Mouse (Mus musculus) effector memory CD4-positive, alpha-beta T cell, adult 5 months (primary cell): Measurements from ENCODE around the gene Gm21190. TPM values are rescaled to one million over a fixed set of nuclear protein-coding genes. Genes with fewer than 3 reads are reported as not detected.

Source experiments
- polyA plus RNA-seq: library from polyadenylated mRNA; unstranded; fragments of 100-300 nt; shearing (Covaris generic); gene quantifications from one replicate; pipeline ENCODE4 v1.2.1, GENCODE M21; 2017

The Gm21190 gene
- polyA plus RNA-seq = not detected

DNA sequence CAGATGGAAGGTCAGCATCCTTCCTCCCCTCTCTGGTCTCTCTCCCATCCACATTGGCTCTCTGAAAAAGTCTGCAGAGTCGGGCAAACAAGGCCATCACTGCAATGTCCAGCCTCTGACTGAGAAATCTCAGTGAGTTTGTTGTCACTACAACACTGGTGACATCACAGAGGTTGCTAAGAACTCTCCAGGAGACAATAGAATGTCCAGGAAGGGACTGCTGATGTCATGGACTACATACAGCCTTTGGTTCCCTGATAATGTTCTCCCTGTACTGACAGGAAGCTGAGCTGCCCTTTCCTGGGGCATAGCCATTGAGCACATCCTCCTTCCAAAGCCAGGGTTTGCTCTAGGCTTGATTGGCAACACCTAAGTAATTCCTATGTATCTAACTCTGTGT lies at the start of gene Gm21190:
Gene Gm21190, minus strand, starts transcription at position 101 of the 400 bp plus-strand sequence.

DNA sequence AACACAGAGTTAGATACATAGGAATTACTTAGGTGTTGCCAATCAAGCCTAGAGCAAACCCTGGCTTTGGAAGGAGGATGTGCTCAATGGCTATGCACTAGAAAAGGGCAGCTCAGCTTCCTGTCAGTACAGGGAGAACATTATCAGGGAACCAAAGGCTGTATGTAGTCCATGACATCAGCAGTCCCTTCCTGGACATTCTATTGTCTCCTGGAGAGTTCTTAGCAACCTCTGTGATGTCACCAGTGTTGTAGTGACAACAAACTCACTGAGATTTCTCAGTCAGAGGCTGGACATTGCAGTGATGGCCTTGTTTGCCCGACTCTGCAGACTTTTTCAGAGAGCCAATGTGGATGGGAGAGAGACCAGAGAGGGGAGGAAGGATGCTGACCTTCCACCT lies 48.0 kb upstream of the Gm21190 start, which contains the start of gene Gm21083:
Gene Gm21083, plus strand, starts transcription at position 301 of the 400 bp plus-strand sequence.

DNA sequence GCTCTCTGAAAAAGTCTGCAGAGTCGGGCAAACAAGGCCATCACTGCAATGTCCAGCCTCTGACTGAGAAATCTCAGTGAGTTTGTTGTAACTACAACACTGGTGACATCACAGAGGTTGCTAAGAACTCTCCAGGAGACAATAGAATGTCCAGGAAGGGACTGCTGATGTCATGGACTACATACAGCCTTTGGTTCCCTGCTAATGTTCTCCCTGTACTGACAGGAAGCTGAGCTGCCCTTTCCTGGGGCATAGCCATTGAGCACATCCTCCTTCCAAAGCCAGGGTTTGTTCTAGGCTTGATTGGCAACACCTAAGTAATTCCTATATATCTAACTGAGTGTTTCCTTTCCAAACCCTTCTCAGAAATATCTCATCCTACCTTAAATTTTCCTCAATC lies 52.6 kb downstream of the Gm21190 start, which contains the start of gene Gm21149:
Gene Gm21149, minus strand, starts transcription at position 101 of the 400 bp plus-strand sequence.

Other genes starting within 250 kb of the Gm21190 start
- not detected for gene Gm21149, start 52.7 kb downstream of the Gm21190 start, polyA plus RNA-seq
- not detected for gene Gm21083, start 48.1 kb upstream of the Gm21190 start, polyA plus RNA-seq
- gene Speer4d, start 89.8 kb upstream of the Gm21190 start, polyA plus RNA-seq = not detected
- gene 4930572O03Rik, start 127.8 kb upstream of the Gm21190 start, polyA plus RNA-seq = not detected
- not detected for gene Speer4c, start 185.0 kb upstream of the Gm21190 start, polyA plus RNA-seq